Mouse (Mus musculus): Measurements from ENCODE around the gene Rab3b.

Rab3b gene

GRCm38 (mm10) chr4:108950201-108950600, 71.3 kb downstream of the Rab3b start:
- DNase-seq (ENCODE audit: low spot score in 2 of 2), result no peak

DNA sequence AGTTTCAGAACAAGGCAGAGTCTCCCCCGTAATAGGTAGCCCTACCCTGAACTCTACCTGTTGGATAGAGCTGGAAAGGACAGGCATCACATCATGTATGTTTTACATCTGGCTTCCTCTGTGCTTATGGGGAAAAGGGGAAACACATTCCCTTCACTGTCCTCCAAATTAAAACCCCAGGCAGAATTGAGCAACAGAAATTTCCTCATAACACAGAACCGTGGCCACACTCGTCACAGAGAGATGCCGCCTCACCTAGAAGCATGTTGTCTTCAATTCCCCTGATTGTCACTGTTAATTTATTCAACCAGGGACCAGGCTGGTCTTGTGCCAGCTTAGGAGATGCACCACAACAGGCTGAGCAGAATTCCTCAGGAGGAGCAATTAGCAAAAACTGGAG, 72.8 kb downstream of the Rab3b start:
- no peak for DNase-seq (ENCODE audit: low spot score in 2 of 2)

DNA sequence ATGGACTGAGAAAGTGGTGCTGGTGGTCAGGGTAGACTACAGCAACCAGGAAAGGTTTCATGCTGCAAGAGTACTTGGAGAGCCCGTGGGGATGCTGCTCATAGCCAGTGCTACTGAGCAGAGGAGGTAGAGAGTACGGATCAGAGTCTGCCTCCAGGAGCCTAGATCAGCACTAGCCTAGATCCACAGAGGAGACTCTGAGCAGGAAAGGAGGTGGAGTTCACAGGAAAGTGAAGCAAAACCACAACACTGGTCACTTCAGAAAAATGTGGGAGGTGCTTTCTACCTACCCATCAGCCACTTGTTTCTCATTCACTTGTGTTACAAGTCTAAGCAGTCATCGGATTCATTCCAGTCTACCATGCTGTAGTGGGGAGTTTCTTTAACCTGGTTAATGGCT, 80.8 kb downstream of the Rab3b start:
- no peak for DNase-seq (ENCODE audit: low spot score in 2 of 2)

DNA sequence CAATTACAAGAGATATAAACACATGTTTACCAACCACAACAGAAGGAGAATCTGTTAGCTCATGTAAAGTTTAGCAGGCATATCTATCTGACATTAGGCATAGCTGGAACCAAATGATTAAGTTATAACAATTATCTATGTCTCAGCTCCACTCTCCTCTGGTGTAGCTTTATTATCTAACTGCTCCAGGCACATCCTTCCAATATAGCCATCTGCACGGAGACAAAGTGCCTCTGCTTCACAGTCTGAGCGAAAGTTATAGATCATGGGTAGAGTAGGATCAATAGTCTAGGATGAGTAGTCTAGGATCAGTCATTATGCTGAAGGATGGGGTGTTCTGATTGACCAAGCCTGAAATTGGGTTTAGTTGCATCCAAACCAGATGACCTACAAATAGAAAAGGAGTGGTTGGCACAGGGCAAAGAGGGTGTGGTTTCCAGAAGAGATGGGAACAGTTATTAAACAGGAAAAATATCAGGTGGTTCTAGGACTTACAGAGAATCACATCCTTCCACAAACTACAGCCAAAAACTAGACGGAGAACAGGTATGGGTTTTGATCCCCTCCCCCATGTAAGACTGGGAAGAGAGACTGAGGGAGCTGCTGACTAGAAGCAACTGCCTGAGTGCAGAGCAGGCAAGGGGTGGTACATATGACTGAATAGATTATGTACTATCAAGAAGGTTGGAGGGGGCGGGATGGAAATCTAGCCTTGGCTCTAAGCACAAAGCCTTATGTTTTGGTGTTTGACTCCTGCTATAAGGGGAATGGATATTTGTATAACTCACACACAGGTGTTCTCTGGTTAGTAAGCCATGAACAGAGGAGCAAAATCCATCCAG, 82.0 kb downstream of the Rab3b start:
- DNase-seq (ENCODE audit: low spot score in 2 of 2), result no peak

GRCm38 (mm10) chr4:108963017-108963416, 84.2 kb downstream of the Rab3b start:
- DNase-seq (ENCODE audit: low spot score in 2 of 2), result no peak

DNA sequence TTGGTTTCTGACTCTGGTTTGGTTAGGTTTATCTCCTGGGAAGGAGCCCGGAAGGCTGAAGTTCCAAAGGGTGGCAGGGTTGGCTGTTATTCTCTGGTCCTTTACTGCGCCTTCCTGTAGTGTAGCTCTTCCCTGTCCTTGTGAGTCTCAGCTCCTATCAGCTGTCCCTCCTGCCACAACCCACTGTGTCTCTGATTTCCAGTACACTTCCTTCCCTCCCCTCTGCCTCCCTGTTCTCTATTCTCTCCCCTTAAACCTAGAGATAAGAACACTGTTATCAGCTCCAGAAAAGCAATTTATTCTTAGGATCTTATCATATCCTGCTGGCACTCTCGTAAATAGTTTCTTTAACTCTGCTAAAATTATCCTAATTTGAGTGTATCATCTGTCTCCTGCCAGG, 90.7 kb downstream of the Rab3b start:
- DNase-seq (ENCODE audit: low spot score in 2 of 2), result no peak

GRCm38 (mm10) chr4:108971054-108971453, 92.2 kb downstream of the Rab3b start:
- no peak for DNase-seq (ENCODE audit: low spot score in 2 of 2)

- DNase-seq (ENCODE audit: low spot score in 2 of 2), result peak in 1 of 2 experiments; percentile 74
These were observed 97.7 kb downstream of the Rab3b start for GRCm38 (mm10) chr4:108976458-108977071.

DNA sequence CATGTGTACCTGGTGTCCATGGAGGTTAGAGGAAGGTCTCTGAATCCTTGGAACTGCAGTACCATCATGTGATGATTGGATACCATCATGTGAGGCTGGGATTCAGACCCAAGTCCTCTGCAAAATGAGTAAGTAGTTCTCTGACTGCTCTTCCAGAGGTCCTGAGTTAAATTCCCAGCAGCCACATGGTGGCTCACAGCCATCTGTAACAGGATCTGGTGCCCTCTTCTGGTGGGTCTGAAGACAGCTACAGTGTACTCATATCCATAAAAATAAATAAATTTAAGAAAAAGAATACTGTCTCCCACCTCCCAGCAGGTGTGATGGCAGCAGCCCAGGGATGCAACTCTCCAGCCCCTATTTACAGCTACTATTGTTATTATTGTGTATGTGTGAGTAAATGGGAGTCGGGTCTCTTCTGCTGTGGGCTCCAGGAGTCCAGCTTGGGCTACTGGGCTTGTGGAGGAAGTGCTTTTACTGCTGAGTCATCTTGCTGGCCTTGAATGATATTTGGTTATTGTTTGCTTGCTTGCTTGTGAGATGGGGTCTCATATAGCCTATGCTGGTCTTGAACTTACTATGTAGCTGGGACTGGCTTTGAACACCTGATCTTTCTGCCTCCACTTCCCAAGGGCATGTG, 108.1 kb downstream of the Rab3b start:
- no peak for DNase-seq (ENCODE audit: low spot score in 2 of 2)

DNA sequence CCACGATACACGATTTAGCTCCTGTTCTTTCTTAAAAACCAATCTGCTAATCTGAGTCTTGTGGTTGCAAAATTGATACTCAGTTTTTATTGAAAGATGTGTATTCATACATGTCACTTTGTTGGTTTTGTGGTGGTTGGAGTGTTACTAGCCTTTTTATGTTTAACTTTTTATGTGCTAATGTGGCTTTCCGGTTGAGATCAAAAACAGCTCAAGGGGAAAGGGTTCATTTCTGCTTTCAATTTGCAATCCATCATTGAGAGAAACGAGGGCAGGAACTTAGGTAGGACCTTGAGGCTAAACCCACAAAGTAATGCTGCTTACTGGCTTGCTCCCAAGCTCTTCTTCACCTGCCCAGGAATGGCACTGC, 108.6 kb downstream of the Rab3b start:
- no peak for DNase-seq (ENCODE audit: low spot score in 2 of 2)

GRCm38 (mm10) chr4:108989430-108989829, 110.6 kb downstream of the Rab3b start:
- no peak for DNase-seq (ENCODE audit: low spot score in 2 of 2)

DNA sequence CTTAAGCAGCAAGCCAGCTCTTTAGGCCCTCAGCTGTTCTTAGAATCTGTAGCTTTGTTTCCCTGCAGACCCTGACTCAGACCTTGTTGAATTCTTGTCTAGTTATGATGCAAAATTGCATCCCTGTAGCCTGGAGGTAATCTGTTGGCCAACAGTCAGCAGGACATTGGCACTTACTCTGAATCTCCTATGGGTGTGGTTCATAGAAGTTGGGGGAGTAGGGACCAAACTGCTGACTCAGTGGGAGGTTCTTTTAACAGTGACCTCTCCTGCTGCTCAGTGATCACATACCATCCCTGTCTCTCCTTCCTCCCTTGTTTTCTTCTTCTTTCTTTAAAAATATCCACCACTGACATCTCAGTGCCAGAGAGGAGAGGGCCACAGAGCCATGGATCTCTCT, 111.2 kb downstream of the Rab3b start:
- no peak for DNase-seq (ENCODE audit: low spot score in 2 of 2)

DNA sequence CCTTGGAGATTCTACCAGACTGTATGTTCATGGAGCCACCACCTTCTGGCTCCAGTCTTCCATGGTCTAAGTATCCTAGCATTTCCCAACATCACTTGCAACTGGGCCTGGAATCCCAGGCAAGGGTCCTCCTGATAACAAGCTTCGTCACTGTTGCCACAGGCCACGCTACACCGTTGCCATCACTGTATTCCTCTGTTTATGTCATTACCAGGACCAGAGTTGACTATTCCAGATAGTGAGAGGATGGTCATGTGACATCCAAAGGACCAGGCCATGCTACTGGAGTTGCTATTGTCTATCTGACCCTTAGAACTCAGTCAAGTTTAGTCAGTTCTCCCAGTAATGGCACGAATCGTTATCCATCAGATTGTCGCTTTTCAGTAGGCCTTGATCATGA, 111.7 kb downstream of the Rab3b start:
- no peak for DNase-seq (ENCODE audit: low spot score in 2 of 2)

DNA sequence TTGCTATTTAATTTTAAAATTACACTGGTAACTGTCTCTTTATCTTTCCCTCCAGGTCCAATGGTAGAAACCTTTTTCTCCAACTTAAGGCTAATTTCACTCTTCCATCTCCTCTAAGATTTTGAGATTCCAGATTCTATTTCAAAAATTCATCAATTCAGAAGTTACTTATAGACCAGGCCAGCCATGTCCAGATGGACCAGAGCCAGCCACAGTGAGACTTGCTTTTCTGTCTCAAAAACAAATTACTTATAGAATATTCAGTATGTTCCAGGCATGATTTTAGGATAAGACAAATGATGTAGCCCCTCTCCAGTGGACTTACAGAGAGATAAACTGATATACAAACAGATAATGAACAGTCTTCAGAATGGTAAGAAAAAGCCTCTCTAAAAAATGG, 112.9 kb downstream of the Rab3b start:
- DNase-seq (ENCODE audit: low spot score in 2 of 2), result no peak

Measured in left cerebral cortex, adult 9 months (tissue).